Mouse (Mus musculus) neutrophil, adult 5-6 weeks (primary cell): ENCODE data around the gene Lrrn4cl. TPM values are rescaled to one million over a fixed set of nuclear protein-coding genes. Genes with fewer than 3 reads are reported as not detected.
"Not testable (repeated sequence)": the region's sequence is repeated elsewhere in the genome, so short reads cannot be mapped to it uniquely, and the experiment has no call there.

Experiments
- ATAC-seq: fragments of 151-379, 151-347 bp; 2 replicates; pipeline ENCODE4 v1.8.0; 2017; ENCODE audit warnings: mild to moderate bottlenecking, moderate TSS enrichment; ENCODE audit not compliant: insufficient number of reproducible peaks, poor library complexity, low FRiP score, severe bottlenecking; ENCODE audit errors: extremely low read depth
- total RNA-seq: library from RNA; stranded (forward); fragments of 200-1000 nt; gene quantifications from 2 replicates; pipeline ENCODE4 v1.2.3, GENCODE M21; 2017

The Lrrn4cl gene
- total RNA-seq: not detected in 2 replicates

DNA sequence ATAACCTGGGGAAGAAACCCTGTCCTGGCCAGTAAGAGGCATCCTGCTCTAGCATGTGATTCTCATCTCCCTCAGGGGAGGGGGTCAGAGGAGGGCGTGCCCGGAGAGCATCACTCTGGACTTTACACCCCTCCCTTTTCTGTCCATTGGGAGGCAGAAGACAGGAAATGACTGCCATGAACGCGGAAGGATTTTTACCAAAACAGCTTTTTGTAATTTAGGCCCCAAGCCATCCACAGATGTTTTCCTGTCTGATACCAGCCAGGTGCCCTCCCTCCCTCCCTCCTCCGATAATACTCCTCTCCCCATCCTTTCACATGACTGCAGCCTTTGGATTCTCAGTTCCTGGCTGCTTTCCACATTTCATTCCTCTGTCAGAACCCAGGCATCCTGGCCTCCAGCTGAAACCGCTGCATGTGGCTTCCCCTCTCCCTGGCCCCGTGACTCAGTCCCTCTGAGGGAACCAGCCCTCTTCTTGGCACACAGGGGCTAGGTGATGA is at the start of gene Lrrn4cl:
Gene Lrrn4cl (plus strand): TSS at position 367 of the 500 bp plus-strand sequence.
- ATAC-seq: no peak

DNA sequence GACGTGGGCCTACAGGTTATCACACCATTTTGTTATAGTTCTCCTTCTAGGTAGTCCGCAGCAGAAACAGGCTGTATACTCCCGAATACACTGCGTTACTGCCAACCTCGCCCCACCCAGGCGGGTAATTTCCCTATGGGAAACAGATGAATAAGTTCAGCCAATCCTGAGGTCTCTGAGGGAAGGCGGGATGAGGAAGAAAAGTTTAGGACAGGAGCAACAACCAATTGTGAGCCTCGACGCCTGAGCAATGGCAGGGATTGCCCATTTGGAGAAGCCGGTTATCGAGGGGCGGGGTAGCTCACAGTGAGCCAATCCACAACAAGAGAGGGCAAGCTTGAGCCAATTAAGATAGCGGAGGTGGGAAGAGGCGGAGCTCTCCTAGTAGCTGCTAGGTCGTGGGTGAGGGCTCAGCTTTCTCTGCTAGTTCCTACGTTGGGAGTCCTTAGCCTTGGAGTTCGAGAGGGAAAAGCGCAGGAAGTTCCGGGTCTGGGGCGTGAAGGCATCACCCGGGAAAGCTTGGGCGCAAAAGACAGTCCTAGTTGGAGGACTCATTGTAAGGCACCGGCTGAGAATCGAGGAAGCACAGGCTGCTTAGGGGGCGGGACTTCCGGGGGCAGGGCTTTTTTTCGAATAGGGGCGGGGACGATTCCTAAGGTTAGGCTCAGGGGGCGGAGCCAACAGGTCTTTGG is 48.3 kb upstream of the Lrrn4cl start, which contains the start of gene Zbtb3:
Gene Zbtb3 (plus strand): TSS at position 426 of the 692 bp plus-strand sequence.
- peak; percentile 92 for ATAC-seq

DNA sequence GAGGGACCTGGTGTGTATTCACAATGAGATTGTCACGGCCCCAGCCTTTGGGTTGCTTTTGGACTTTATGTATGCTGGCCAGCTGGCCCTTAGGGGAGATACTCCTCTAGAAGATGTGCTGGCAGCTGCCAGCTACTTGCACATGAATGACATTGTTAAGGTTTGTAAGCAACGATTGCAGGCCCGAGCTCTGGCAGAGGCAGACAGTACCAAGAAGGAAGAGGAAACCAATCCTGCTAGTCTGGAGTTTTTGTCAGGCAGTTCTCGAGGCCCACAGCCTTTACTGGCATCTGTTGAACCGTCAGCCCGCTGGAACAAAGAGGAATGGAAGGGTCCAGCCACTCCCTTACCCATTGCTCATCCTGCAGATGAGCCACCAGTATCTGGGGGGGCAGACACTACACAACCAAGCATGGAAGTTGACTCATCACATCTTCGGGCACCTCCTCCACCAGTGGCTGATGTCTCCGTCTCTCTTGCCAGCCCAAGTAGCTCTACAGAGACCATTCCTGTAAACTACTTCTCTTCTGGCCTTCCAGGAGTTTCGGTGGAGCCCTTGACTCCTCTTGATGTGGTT is 47.3 kb upstream of the Lrrn4cl start:
- ATAC-seq: no peak

DNA sequence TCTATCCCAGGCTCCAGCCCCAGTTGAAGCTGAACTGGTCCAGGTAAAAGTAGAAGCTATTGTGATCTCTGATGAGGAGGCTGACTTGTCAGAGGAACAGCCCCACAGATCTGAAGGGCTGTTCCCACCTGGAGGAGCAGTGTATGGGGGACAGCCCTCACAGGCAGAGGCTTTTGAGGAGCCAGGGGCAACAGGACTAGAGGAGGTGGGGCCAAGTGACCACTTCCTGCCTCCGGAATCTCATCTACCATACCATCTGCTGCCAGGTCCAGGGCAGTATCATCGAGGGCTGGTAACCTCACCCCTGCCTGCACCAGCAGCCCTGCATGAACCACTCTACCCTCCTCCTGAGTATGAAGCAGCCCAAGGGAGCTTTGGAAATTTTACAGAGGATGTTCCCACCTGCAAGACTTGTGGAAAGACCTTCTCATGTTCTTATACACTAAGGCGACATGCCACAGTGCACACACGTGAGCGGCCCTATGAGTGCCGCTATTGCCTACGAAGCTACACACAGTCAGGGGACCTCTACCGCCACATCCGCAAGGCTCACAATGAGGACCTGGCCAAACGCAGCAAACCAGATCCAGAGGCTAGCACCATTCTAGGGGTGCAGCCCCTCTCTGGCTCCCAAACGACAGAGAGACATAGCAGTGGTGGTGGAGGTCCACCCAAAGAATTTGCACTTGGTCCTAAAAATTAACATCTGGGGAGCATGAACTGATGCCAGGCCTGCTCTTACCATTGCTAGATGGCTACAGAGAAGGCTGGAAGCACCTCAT is 46.5 kb upstream of the Lrrn4cl start:
- no peak for ATAC-seq

DNA sequence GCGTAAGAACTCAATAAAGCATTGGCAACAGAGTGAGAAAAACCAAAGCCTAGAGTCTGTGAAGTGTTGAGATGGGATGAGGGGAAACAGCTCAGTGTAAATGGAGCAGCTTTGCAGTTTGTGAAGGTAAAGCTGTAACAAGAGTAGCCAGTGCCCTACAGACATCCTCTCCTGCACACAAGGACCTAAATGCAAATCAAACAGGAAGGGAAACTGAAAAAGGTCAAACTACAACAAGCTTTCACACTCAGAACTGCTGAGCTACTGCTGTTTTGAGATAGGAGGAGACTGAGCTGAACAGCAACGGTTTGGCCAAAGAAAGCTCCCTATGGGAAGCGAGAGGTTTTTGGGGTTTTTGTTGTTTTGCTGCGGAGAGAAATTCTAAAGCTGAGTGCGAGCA is 43.8 kb upstream of the Lrrn4cl start:
- no peak for ATAC-seq

DNA sequence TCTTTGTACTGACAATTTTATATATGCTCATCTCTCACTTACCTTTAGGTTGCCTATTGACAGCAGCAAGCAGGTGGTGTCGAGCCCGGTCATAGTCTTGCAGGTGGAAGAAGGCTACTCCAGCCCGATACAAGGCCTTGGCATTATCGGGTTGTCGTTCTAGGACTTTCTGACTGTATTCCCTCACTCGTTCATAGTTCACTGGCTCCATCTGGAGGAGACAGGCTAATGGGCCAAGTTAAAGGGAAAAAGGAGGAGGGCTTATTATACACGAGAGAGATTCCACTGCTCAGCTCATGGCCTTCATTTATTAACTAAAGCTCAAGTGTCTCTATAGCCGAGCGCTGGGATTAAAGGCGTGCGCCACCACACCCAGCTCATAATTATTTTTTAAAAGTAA is 34.8 kb upstream of the Lrrn4cl start:
- no peak for ATAC-seq

DNA sequence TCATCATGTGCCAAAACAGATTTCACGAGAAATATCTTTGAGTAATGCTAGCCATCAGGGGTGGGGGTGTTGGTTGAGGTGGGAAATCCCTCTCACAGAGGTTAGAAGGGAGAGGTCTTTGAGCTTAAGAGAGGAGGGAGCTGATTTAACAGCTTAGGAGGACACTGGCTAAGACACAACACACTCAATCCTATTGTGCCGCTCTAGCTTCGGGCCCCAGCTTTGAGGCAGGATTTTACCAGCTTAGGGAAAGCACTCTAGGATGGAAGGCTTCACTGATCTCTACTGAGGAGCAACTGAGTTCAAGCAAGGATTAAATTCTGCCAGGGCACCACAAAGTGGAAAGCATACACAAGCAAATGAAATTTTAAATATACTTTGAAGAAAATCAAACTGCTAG is 33.6 kb upstream of the Lrrn4cl start:
- ATAC-seq: no peak

DNA sequence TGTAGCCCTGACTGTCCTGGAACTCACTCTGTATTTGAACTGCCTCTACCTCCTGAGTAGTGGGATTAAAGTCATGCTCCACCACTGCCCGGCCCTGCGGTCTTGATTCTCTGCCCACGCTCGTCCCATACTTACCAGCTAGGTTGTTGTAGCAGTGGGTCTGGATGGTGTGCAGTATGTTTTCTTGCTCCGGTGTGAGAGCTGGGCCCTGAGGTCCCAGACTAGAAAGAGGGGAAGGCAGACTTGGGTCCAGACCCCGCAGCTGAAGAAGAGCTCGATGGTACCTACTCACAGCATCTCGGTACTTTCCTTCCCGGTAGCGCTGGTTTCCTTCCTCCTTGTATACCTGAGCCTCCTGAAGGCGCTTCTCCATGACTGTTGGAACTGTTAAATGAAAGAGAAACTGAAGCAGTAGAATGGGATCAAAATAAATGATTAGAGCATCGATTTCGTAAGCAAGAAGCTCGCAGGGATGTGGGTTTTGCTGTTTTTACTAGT is 32.2 kb upstream of the Lrrn4cl start:
- ATAC-seq: no peak

DNA sequence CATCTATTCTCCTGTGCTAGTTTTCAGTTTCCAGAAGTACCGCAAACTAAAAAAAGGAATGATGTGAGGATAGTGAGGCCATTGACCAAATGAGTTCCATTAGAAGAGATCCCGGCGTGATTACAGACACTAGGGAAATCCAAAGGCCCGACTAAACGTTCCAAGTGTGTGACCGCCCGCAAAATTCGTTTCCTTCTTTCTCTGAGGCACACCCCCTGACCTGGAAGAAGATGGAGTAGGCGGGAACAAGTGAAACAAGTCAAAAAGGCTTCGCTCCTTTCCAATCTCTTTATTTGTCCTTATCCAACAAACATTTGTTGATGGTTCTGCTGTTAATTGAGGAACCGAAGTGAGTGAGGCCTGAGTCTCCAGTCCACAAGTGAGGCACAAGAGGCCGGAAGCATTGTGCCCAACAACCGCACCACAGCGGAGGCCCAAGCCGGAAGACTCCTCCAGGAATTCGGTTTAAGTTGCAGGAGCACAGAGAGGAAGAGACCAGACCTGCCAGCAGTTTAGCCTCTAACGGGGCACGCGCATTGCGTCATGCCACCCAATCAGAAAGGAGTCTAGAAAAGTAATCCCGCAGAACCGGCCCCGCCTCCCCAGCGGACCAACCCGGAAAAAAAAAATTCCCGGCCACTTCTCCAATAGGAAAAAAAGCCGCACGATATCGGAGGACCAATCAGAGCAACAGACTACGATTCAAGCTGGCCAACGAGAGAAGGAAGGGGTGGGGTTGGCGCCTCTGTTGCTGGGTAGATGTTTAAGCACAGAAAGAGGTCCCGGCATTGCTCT is 31.6 kb upstream of the Lrrn4cl start, which contains the start of gene Ttc9c:
Gene Ttc9c (minus strand): TSS at position 533 of the 795 bp plus-strand sequence.
- ATAC-seq: peak; percentile 68

DNA sequence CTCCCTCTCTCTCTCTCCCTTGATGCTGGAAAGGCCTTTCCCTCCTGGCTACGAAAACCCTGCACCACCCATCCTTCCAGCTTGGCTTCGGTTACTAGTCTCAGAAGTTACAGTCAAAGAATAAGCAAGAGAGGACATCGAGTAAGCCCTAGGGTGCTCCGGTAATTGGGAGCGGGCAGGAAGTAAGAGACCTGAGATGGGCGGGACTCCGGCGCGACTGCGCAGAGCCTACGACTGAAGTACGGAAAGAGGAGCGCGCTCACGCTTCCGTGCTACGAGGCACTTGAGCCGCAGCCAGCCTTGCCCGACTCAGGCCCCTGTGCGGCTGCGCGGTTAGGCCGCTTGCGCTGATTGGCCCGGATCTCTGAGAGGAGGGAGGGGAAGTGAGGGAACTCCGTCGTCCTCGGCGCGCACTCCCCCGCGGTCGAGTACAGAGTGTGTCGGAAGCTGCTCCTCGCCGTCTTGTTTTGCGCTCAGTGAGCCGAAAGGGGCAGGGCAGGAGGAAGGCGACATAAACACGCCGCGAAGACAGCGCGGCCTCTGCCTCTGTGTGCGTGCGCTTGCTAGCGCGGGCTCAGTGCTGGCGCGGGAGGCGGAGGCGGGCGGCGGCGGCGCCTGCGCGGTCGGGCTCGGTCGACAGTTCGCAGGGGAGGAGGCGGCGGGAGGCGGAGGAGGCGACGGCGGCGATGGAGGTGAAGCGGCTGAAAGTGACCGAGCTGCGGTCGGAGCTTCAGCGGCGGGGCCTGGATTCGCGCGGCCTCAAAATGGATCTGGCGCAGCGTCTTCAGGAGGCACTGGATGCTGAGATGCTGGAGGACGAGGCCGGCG is 30.8 kb upstream of the Lrrn4cl start, which contains the start of gene Hnrnpul2:
Gene Hnrnpul2 (plus strand): TSS at position 415 of the 828 bp plus-strand sequence.
- peak; percentile 85 for ATAC-seq

DNA sequence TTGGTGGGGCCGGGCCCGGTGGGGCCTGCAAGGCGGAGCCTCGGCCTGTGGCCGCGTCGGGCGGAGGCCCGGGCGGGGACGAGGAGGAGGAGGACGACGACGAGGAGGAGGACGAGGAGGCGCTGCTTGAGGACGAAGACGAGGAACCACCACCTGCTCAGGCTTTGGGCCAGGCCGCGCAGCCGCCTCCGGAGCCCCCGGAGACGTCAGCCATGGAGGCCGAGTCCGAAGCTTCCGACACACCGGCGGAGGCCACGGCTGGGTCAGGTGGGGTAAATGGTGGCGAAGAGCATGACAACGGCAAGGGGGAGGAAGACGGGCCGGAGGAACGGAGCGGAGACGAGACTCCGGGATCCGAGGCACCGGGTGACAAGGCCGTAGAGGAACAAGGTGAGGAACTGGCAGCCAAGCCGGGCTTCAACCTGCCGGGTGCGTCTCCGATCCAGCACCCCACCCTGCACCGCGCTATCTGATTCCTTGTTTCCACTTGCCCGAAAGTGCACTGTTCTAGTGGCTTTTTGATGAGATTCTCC is 30.1 kb upstream of the Lrrn4cl start:
- no peak for ATAC-seq

DNA sequence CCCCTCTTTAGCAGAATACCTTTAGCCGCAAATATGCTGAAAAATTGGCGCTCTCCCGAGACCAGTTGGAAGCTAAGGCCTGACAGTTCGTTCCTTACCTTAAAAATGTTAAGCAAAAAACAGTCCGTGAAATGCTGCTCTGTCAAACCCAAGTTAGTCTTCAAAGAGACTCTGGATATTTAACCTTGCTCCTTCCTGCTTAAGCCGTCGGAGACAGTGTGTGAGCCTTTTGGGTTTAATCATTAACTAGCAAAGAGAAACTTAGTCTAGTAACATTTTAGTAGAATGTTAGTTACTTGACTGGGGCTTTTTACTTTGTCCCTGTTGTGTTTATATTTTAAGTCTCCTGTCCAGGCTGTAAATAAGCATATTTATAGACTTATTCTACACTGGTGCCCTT is 29.4 kb upstream of the Lrrn4cl start:
- ATAC-seq: no peak

DNA sequence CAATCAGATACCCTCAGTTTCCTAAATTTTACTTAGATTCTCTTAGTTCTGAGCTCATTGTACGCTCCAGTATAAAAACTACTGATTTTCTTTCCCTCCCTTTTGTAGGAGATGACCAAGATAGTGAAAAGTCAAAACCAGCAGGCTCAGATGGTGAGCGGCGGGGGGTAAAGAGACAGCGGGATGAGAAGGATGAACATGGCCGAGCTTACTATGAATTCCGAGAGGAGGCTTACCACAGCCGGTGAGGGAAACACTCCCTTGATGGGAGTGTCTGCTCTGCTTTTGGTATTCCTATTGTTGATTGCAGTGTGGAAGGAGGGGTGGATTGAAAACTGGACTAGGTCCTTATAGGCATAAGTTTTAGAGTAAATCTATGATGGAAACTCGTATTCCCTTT is 27.9 kb upstream of the Lrrn4cl start:
- ATAC-seq: no peak

DNA sequence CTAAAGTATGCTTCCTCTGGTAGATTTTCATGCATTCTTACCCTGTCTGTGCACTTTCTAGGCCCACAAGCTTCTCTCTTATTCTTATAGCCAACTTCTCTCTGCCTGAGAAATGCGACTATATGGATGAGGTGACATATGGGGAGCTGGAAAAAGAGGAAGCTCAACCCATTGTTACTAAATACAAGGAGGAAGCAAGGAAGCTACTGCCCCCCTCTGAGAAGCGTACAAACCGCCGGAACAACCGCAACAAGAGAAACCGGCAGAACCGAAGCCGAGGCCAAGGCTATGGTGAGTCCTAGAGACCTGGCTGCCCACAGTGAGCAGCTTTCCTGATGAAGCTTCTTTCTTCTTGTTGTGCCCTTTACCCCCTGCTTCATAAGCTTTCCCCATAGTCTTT is 20.9 kb upstream of the Lrrn4cl start, which contains the start of gene AC129217.1:
Gene AC129217.1 (plus strand): TSS at position 114 of the 400 bp plus-strand sequence.
- ATAC-seq: peak; percentile 53; the same call in 1 of the 2 replicates

DNA sequence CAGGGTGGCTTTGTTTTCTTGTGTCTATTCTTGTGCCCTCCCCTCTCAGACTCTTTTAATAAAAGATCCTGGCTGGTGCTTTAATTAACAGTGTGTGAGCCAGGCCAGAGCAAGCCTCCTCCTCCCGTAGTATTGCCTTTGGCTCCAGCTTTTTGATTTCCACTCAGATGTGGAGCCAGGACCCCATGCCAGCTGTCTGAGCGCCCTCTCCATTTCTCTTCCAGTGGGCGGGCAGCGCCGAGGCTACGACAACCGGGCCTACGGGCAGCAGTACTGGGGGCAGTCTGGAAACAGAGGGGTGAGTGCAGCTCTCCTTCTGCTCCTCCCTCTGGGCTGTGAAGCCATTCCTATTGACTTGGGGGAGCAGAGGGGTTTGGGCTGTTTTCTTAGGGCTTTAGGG is 19.9 kb upstream of the Lrrn4cl start:
- no peak for ATAC-seq

DNA sequence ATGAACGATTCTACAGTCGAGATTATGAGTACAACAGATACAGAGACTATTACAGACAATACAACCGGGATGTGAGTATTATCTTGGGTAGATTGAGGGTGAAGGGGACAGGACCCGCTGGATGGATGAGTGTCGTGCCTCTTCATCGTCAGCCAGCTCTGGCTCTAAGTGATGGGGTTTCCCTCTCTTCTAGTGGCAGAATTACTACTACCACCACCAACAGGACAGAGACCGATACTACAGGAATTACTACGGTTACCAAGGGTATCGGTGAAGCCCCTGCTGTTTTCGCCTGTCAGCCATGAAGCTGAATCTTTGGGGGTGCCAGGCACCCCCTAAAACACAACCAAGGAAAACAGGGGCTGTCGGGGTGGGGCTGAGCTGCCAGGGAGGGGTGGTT is 19.3 kb upstream of the Lrrn4cl start:
- no peak for ATAC-seq

DNA sequence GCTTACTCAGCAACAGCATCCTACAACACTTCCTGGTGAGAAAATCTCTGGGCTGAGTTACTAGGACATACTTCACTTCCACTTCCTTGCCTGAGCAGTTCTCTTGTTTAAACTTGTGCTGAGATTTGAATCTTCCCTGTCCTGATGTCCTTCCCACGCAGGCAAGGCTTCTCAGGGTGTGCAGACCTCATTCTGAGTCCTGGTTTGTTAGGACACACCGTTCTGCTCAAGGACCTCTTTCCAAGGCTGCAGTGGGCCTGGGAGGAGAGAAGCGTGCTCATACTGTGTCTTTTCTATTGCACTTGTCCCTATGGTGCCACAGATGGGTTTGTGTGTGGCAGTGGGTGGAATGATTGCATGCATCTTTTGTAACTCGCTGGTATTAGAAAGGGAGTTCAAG is 17.6 kb upstream of the Lrrn4cl start:
- no peak for ATAC-seq

DNA sequence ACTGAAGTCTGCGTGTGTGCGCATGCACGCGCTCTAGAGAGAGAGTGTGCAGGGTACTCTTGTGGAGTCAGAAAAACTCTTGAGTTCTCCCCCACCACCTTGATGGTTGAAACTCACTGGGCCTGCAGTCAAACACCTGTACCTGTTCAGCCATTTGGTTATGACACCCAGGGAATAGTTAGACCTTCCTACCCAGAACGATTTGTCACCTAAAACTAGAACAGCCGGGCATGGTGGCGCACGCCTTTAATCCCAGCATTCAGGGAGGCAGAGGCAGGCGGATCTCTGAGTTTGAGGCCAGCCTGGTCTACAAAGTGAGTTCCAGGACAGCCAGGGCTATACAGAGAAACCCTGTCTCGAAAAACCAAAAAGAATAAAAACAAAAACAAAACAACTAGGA is 14.2 kb upstream of the Lrrn4cl start:
- ATAC-seq: not testable (repeated sequence)
